Mouse (Mus musculus) midbrain, embryonic 16.5 days (tissue): Measurements from ENCODE around the gene Mid1. TPM values are rescaled to one million over a fixed set of nuclear protein-coding genes. Genes with fewer than 3 reads are reported as not detected.

ENCODE experiments used
- ATAC-seq: fragments of 200-750 bp; cut with Nextera tagmentation; 2 replicates; pipeline ENCODE4 v1.8.0; 2017; ENCODE audit warnings: moderate TSS enrichment
- H3K27ac ChIP-seq: fragments of 300-500 bp; sonication (generic); 2 replicates; pipeline ENCODE4 v1.5.1; 2014; ENCODE audit warnings: mild to moderate bottlenecking, low read length, mixed read lengths
- H3K27me3 ChIP-seq: fragments of 300-500 bp; sonication (generic); 2 replicates; pipeline ENCODE4 v1.6.1; 2014; ENCODE audit warnings: low read depth, low read length, mixed read lengths; ENCODE audit not compliant: control insufficient read depth, insufficient read depth
- H3K36me3 ChIP-seq: fragments of 300-500 bp; sonication (generic); 2 replicates; pipeline ENCODE4 v1.6.1; 2014; ENCODE audit warnings: mild to moderate bottlenecking, low read length, moderate library complexity, mixed read lengths; ENCODE audit not compliant: control insufficient read depth, insufficient read depth
- H3K4me1 ChIP-seq: fragments of 300-500 bp; sonication (generic); 2 replicates; pipeline ENCODE4 v1.6.1; 2014; ENCODE audit warnings: mild to moderate bottlenecking, low read length, mixed read lengths; ENCODE audit not compliant: control insufficient read depth, insufficient read depth
- H3K4me2 ChIP-seq: fragments of 300-500 bp; sonication (generic); 2 replicates; pipeline ENCODE4 v1.6.1; 2014; ENCODE audit warnings: mild to moderate bottlenecking, low read length, mixed read lengths
- H3K4me3 ChIP-seq: fragments of 300-500 bp; sonication (generic); 2 replicates; pipeline ENCODE4 v1.5.1; 2014; ENCODE audit warnings: low read depth, mild to moderate bottlenecking, low read length, moderate library complexity, mixed read lengths
- H3K9ac ChIP-seq: fragments of 300-500 bp; sonication (generic); 2 replicates; pipeline ENCODE4 v1.6.1; 2014; ENCODE audit warnings: low read depth, low read length, mixed read lengths
- H3K9me3 ChIP-seq: fragments of 300-500 bp; sonication (generic); replicated peaks from 2 replicates; pipeline ENCODE4 v1.6.1; 2014; ENCODE audit warnings: mild to moderate bottlenecking, low read length, mixed read lengths; ENCODE audit not compliant: control insufficient read depth, poor library complexity, severe bottlenecking
- WGBS: fragments of 180-500 bp; shearing (Covaris S2); extraction: QIAGEN DNeasy Blood & Tissue Kit; methylation state at CpG from one replicate; pipeline ENCODE4 v1.1.7; 2014; 5-methylcytosine and 5-hydroxymethylcytosine counted together
- polyA plus RNA-seq: library from polyadenylated mRNA; unstranded; fragments of >200 nt; fragmentation: Nextera tagmentation; extraction: Ambion mirVana; gene quantifications from 2 replicates; pipeline ENCODE4 v1.2.1, GENCODE M21; 2015

Gene Mid1
- polyA plus RNA-seq, 1 experiment from 2014 or later: 4.9 TPM

DNA sequence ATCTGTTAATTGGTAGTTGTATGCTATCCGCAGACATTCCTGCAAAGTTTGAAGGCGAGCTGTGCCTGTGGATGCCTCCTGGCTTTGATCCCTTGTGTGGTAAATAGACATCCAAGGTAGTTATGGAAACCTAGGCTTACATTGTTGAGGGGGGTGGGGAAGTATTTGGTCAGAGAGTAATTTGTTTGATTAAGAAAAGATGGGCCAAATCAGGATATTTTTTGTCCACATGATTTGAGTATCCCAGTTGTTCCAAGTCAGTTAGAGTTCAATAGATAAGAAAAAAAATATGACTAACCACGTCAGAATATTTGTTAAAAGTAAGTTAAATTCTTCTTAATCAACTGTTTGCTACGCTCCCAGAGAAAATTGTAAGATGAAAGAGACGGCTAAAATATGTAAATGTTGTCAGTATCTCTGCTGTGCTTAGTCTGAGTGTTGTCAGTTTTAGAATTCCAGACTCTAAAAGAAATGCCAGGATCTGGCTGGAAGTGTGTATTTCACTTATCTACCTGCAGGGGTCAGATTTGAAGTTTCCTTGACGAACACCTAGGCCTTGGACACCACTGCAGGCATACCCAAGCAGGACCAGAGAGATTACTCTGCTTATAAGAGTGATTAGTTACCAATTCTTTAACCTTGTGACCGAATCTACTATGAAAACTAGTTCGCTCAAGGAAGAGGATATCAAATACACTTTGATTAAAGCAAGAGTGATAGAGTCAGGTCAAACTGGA, 198.7 kb downstream of the Mid1 start:
- Histone ChIP-seq H3K4me2 (no peak overlapping the region), H3K9me3 (no peaks in the 10 kb centered on the region), H3K9ac (no peak overlapping the region), H3K4me1 (peaks cover 3% of the 10 kb centered on the region; the same call in 1 of the 2 replicates), H3K4me3 (no peak overlapping the region), H3K27me3 (peaks cover 3% of the 10 kb centered on the region; the same call in 1 of the 2 replicates), H3K36me3 (no peaks in the 10 kb centered on the region), H3K27ac (no peak overlapping the region)
- no peak for ATAC-seq
- WGBS: 36% methylated on average over 8 of the region's 8 CpGs

- Histone ChIP-seq H3K4me3 (no peak overlapping the region), H3K4me1 (no peaks in the 10 kb centered on the region), H3K9ac (no peak overlapping the region), H3K9me3 (no peaks in the 10 kb centered on the region), H3K27me3 (no peaks in the 10 kb centered on the region), H3K4me2 (no peak overlapping the region), H3K36me3 (no peaks in the 10 kb centered on the region), H3K27ac (no peak overlapping the region)
- no peak for ATAC-seq
- WGBS: 49% methylated on average over 4 of the region's 4 CpGs
Measured at GRCm38 (mm10) chrX:169890541-169890940, 205.5 kb downstream of the Mid1 start.

- no peaks in the 10 kb centered on the region for H3K27me3 ChIP-seq
- H3K4me2 ChIP-seq: no peak overlapping the region
- H3K4me3 ChIP-seq: no peak overlapping the region
- H3K9ac ChIP-seq: no peak overlapping the region
- ATAC-seq: no peak
- H3K36me3 ChIP-seq: no peaks in the 10 kb centered on the region
- no peaks in the 10 kb centered on the region for H3K4me1 ChIP-seq
- H3K27ac ChIP-seq: no peak overlapping the region
- no peaks in the 10 kb centered on the region for H3K9me3 ChIP-seq
Measured at GRCm38 (mm10) chrX:169892100-169892499, 207.1 kb downstream of the Mid1 start.

- Histone ChIP-seq H3K9me3 (no peaks in the 10 kb centered on the region), H3K4me1 (no peaks in the 10 kb centered on the region), H3K27me3 (no peaks in the 10 kb centered on the region), H3K4me3 (no peak overlapping the region), H3K36me3 (no peaks in the 10 kb centered on the region), H3K4me2 (no peak overlapping the region), H3K27ac (no peak overlapping the region), H3K9ac (no peak overlapping the region)
- WGBS: 81% methylated on average over 2 of the region's 2 CpGs
- ATAC-seq: no peak
Measured at GRCm38 (mm10) chrX:169892631-169893030, 207.6 kb downstream of the Mid1 start.

GRCm38 (mm10) chrX:169899227-169899950, 214.4 kb downstream of the Mid1 start:
- H3K9me3 ChIP-seq: no peaks in the 10 kb centered on the region
- no peaks in the 10 kb centered on the region for H3K36me3 ChIP-seq
- H3K27ac ChIP-seq: no peak overlapping the region
- no peak overlapping the region for H3K4me2 ChIP-seq
- no peak overlapping the region for H3K9ac ChIP-seq
- no peak overlapping the region for H3K4me3 ChIP-seq
- WGBS: 19% methylated on average over 3 of the region's 3 CpGs
- no peak for ATAC-seq
- H3K4me1 ChIP-seq: no peaks in the 10 kb centered on the region
- no peaks in the 10 kb centered on the region for H3K27me3 ChIP-seq

DNA sequence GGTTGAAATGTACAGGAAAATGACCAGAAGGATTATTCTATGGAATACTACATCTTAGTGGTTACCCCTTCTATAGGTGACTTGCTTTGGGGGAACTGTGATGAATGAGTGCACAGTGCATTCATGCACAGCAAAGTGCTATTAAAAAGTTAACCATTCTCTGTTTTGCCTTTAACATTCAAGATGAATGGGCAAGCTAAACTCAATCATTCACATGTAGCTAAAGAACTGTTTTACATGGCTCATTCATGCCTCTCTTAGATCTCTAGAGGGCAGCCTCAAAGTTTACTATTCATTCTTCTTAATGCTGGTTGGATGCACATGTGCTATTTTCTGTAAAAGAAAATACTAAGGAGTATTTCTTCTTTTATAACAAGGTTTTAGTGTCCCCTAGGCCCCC, 217.9 kb downstream of the Mid1 start:
- Histone ChIP-seq H3K36me3 (no peaks in the 10 kb centered on the region), H3K4me1 (no peaks in the 10 kb centered on the region), H3K27ac (no peak overlapping the region), H3K9ac (no peak overlapping the region), H3K4me3 (no peak overlapping the region), H3K4me2 (no peak overlapping the region), H3K9me3 (no peaks in the 10 kb centered on the region), H3K27me3 (no peaks in the 10 kb centered on the region)
- ATAC-seq: no peak

- Histone ChIP-seq H3K4me3 (no peak overlapping the region), H3K36me3 (no peaks in the 10 kb centered on the region), H3K27me3 (no peaks in the 10 kb centered on the region), H3K9ac (no peak overlapping the region), H3K27ac (no peak overlapping the region), H3K9me3 (no peaks in the 10 kb centered on the region), H3K4me2 (no peak overlapping the region), H3K4me1 (no peaks in the 10 kb centered on the region)
- ATAC-seq: no peak
- WGBS: 72% methylated on average over 2 of the region's 2 CpGs
Measured at GRCm38 (mm10) chrX:169903656-169904055, 218.7 kb downstream of the Mid1 start.

DNA sequence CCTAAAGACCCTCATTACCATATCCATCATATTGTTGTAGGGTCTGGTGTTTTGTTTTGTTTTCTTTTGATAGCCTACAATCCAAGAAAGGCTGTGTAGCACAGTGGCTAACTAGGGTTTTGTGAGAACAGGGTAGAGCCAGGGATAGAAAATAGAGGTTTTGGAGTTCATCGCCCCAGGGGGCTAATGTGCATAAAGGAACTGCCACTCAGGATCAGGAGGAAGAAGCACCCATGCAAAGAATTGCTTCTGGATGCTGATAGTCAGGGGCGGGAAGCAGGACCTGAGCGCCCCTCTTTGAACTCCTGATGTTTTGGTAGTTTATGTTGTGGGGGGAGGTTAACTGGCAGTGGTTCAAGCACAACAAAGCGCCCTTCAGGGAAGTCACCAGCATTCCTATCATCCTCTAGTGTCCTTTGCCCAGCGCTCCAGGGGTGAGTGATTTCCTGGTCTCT, 221.1 kb downstream of the Mid1 start:
- H3K4me2 ChIP-seq: no peak overlapping the region
- ATAC-seq: peak; percentile 42; the same call in 1 of the 2 replicates
- WGBS: 10% methylated on average over 5 of the region's 5 CpGs
- no peaks in the 10 kb centered on the region for H3K4me1 ChIP-seq
- no peaks in the 10 kb centered on the region for H3K27me3 ChIP-seq
- H3K9me3 ChIP-seq: no peaks in the 10 kb centered on the region
- H3K9ac ChIP-seq: no peak overlapping the region
- no peak overlapping the region for H3K27ac ChIP-seq
- H3K4me3 ChIP-seq: no peak overlapping the region
- no peaks in the 10 kb centered on the region for H3K36me3 ChIP-seq

GRCm38 (mm10) chrX:169909898-169910297, 224.9 kb downstream of the Mid1 start:
- no peak for ATAC-seq

More at GRCm38 (mm10) chrX:169909898-169910297, 224.9 kb downstream of the Mid1 start:
- no peak overlapping the region for H3K27ac ChIP-seq
- H3K4me1 ChIP-seq: no peaks in the 10 kb centered on the region
- H3K27me3 ChIP-seq: no peaks in the 10 kb centered on the region
- H3K4me2 ChIP-seq: no peak overlapping the region
- WGBS: 81% methylated on average over 2 of the region's 2 CpGs
- H3K9me3 ChIP-seq: no peaks in the 10 kb centered on the region
- H3K4me3 ChIP-seq: no peak overlapping the region
- H3K9ac ChIP-seq: no peak overlapping the region
- no peaks in the 10 kb centered on the region for H3K36me3 ChIP-seq
